Mouse (Mus musculus) CH12.LX (cell line): ENCODE results near the gene Fam189a2.

Source experiments
- CTCF ChIP-seq, 2 experiments: IDR thresholded peaks in 1 of 2; conservative IDR thresholded peaks in 1 of 2; 2 replicates each; pipeline ENCODE4 v1.5.1; 2011 to 2012; ENCODE audit warnings: low read depth in 2 of 2, low read length in 2 of 2, improper control_type of control experiment in 1 of 2, inconsistent platforms in 1 of 2, mild to moderate bottlenecking in 1 of 2, moderate library complexity in 1 of 2
- JUND ChIP-seq: conservative IDR thresholded peaks from 2 replicates; pipeline ENCODE4 v1.6.1; 2011; ENCODE audit warnings: low read depth, low read length, improper control_type of control experiment
- MAX ChIP-seq: IDR thresholded peaks from 2 replicates; pipeline ENCODE4 v1.6.1; 2011; ENCODE audit warnings: low read length, improper control_type of control experiment
- POLR2A ChIP-seq: IDR thresholded peaks from 2 replicates; pipeline ENCODE4 v1.6.1; 2011; ENCODE audit warnings: low read depth, mild to moderate bottlenecking, improper control_type of control experiment, low read length
- POLR2AphosphoS2 ChIP-seq: IDR thresholded peaks from 2 replicates; pipeline ENCODE4 v1.6.1; 2011; ENCODE audit warnings: low read depth, low read length, improper control_type of control experiment
- ZKSCAN1 ChIP-seq: IDR thresholded peaks from 2 replicates; pipeline ENCODE4 v1.6.1; 2012; ENCODE audit warnings: low read depth, inconsistent platforms, low read length, improper control_type of control experiment, borderline replicate concordance

DNA sequence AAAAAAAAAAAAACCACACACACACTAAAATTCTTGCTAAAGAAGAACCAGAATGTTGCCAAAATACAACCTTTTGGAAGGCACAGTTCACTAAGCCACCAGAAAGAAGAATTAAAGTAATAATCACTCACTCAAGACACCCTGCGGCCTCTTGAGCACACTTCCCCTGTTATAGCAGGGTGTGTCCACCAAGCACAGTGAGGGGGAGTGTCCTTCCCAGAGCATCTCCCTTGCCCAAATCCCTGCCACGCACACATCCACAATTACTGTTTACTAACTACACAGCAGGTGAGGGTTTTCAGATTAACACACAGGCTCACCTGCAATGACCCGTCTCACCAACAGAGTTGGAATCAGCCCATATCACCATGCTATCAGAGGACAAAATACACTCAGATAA, 8.0 kb downstream of the Fam189a2 start:
- no peak for TF ChIP-seq JUND
- no peak for TF ChIP-seq CTCF (conservative IDR thresholded peaks at IDR 0.05 in 1 of 2, IDR thresholded peaks at IDR 0.05 in 1 of 2; ENCODE audit: low read depth in 2 of 2, low read length in 2 of 2)
- no peak for TF ChIP-seq MAX
- no peak for TF ChIP-seq POLR2AphosphoS2
- TF ChIP-seq POLR2A = no peak
- TF ChIP-seq ZKSCAN1 = no peak
